ENCODE assay signal across 24 mouse cellular contexts in genomic region chr1:179612418-179612817, GRCm38 (mm10). TPM values are rescaled to one million over a fixed set of nuclear protein-coding genes. Genes with fewer than 3 reads are reported as not detected.
DNase-seq lines count a peak whose midpoint lies in the region; ATAC-seq and TF ChIP-seq lines count a peak whose summit lies in the region.
"Had no signal": no experiment of that assay in that cellular context is flagged by ENCODE, and none has a peak within 500 bp of the region (broad histone marks: within the 10 kb centered on the region; RNA-seq: fewer than 3 reads in every experiment).

No protein-coding gene starts in this region.

- no peaks in the 10 kb centered on the region for H3K9me3 ChIP-seq in forebrain, embryonic 15.5 days
- H3K9me3 ChIP-seq in forebrain, embryonic 14.5 days (replicated peaks; ENCODE audit: control insufficient read depth, low read length): no peaks in the 10 kb centered on the region
- H3K9me3 ChIP-seq in neural tube, embryonic 13.5 days: no peaks in the 10 kb centered on the region
- no peaks in the 10 kb centered on the region for H3K9me3 ChIP-seq in intestine, embryonic 15.5 days
- H3K9me3 ChIP-seq: embryonic facial prominence, embryonic 10.5 days; embryonic facial prominence, embryonic 12.5 days; forebrain, embryonic 13.5 days; G1E had no signal

- peaks cover 11% of the 10 kb centered on the region; the same call in 1 of the 2 replicates for H3K36me3 ChIP-seq in forebrain, embryonic 15.5 days
- peaks cover 17% of the 10 kb centered on the region for H3K36me3 ChIP-seq in forebrain, embryonic 14.5 days (ENCODE audit: control insufficient read depth, insufficient read depth, low read length)
- H3K36me3 ChIP-seq in neural tube, embryonic 13.5 days: peaks cover 26% of the 10 kb centered on the region
- H3K36me3 ChIP-seq in intestine, embryonic 15.5 days: peaks cover 5% of the 10 kb centered on the region; the same call in 1 of the 2 replicates

- no peaks in the 10 kb centered on the region for H3K27me3 ChIP-seq in forebrain, embryonic 15.5 days
- H3K27me3 ChIP-seq in forebrain, embryonic 14.5 days (replicated peaks; ENCODE audit: control insufficient read depth, insufficient read depth, low read length): no peaks in the 10 kb centered on the region
- H3K27me3 ChIP-seq in neural tube, embryonic 13.5 days: no peaks in the 10 kb centered on the region
- no peaks in the 10 kb centered on the region for H3K27me3 ChIP-seq in intestine, embryonic 15.5 days (replicated peaks)
- H3K27me3 ChIP-seq: CH12.LX; embryonic facial prominence, embryonic 12.5 days; forebrain, embryonic 13.5 days; Patski had no signal

- no peak for DNase-seq in forebrain, embryonic 14.5 days (ENCODE audit: low spot score)
- no peak for DNase-seq in layer of hippocampus, adult 2 months (ENCODE audit: low spot score in 2 of 2)
- DNase-seq in layer of hippocampus, adult 9-11 months: no peak
- DNase-seq in neural tube, embryonic 10.5 days (ENCODE audit: extremely low spot score, low spot score): no peak
- DNase-seq: adrenal gland, adult 8-10 months; adrenal gland, postnatal 14 days; adrenal gland, postnatal 36 days; B cell, adult 2 months; cerebellum, adult 11-12 months; cerebellum, adult 2 months; cerebellum, adult 9-10 months; cerebellum, postnatal 10 days; cerebellum, postnatal 25 days had no signal

- peak overlapping the region; percentile 72 for H3K27ac ChIP-seq in forebrain, embryonic 15.5 days (replicated peaks)
- no peak overlapping the region; the same call in 1 of the 2 replicates for H3K27ac ChIP-seq in forebrain, embryonic 14.5 days (ENCODE audit: low read depth, low read length)
- 0 out of 2 replicates have a peak overlapping the region, but pooled peaks have one; percentile 7 for H3K27ac ChIP-seq in layer of hippocampus, adult 2 months
- peak overlapping the region; percentile 7; the same call in 1 of the 2 replicates for H3K27ac ChIP-seq in neural tube, embryonic 13.5 days (replicated peaks)
- H3K27ac ChIP-seq in intestine, embryonic 15.5 days: no peak overlapping the region
- H3K27ac ChIP-seq: embryonic facial prominence, embryonic 10.5 days; embryonic facial prominence, embryonic 12.5 days; forebrain, embryonic 13.5 days had no signal

- 88% methylated on average over 6 of the region's 6 CpGs for WGBS in forebrain, embryonic 15.5 days
- WGBS in forebrain, embryonic 14.5 days: 90% methylated on average over 6 of the region's 6 CpGs
- 70% methylated on average over 6 of the region's 6 CpGs for WGBS in neural tube, embryonic 13.5 days
- WGBS in intestine, embryonic 15.5 days: 86% methylated on average over 6 of the region's 6 CpGs

- ATAC-seq in forebrain, embryonic 15.5 days (replicated peaks): no peak
- ATAC-seq in forebrain, embryonic 14.5 days: no peak
- ATAC-seq in neural tube, embryonic 13.5 days (ENCODE audit: low read depth): no peak
- no peak for ATAC-seq in intestine, embryonic 15.5 days
- ATAC-seq: activated CD4-positive, CD25-positive, alpha-beta regulatory T cell, adult 4 months; CD4-positive, CD25-positive, alpha-beta regulatory T cell, adult 4 months; forebrain, embryonic 13.5 days; Patski had no signal

- peaks cover 10% of the 10 kb centered on the region for H3K4me1 ChIP-seq in forebrain, embryonic 15.5 days
- H3K4me1 ChIP-seq in forebrain, embryonic 14.5 days (ENCODE audit: control insufficient read depth, insufficient read depth, low read length): no peaks in the 10 kb centered on the region
- peaks cover 21% of the 10 kb centered on the region for H3K4me1 ChIP-seq in neural tube, embryonic 13.5 days (replicated peaks)
- H3K4me1 ChIP-seq in intestine, embryonic 15.5 days (replicated peaks): no peaks in the 10 kb centered on the region
- H3K4me1 ChIP-seq: embryonic facial prominence, embryonic 12.5 days had no signal

- no peak overlapping the region for H3K4me2 ChIP-seq in forebrain, embryonic 15.5 days (replicated peaks)
- no peak overlapping the region for H3K4me2 ChIP-seq in forebrain, embryonic 14.5 days (ENCODE audit: low read length)
- no peak overlapping the region for H3K4me2 ChIP-seq in neural tube, embryonic 13.5 days
- H3K4me2 ChIP-seq in intestine, embryonic 15.5 days (replicated peaks): no peak overlapping the region
- H3K4me2 ChIP-seq: embryonic facial prominence, embryonic 12.5 days; forebrain, embryonic 13.5 days had no signal

- H3K4me3 ChIP-seq in forebrain, embryonic 15.5 days: no peak overlapping the region
- H3K4me3 ChIP-seq in forebrain, embryonic 14.5 days (ENCODE audit: low read depth, low read length): no peak overlapping the region
- no peak overlapping the region for H3K4me3 ChIP-seq in layer of hippocampus, adult 2 months
- no peak overlapping the region for H3K4me3 ChIP-seq in neural tube, embryonic 13.5 days
- no peak overlapping the region for H3K4me3 ChIP-seq in intestine, embryonic 15.5 days (replicated peaks)
- H3K4me3 ChIP-seq: embryonic facial prominence, embryonic 10.5 days; embryonic facial prominence, embryonic 12.5 days; forebrain, embryonic 13.5 days had no signal

- H3K9ac ChIP-seq in forebrain, embryonic 15.5 days (replicated peaks): no peak overlapping the region
- no peak overlapping the region for H3K9ac ChIP-seq in forebrain, embryonic 14.5 days (ENCODE audit: low read length)
- no peak overlapping the region for H3K9ac ChIP-seq in neural tube, embryonic 13.5 days
- no peak overlapping the region for H3K9ac ChIP-seq in intestine, embryonic 15.5 days
- H3K9ac ChIP-seq: embryonic facial prominence, embryonic 12.5 days; forebrain, embryonic 13.5 days had no signal

- no peak for TF ChIP-seq CTCF in layer of hippocampus, adult 2 months (conservative IDR thresholded peaks at IDR 0.05)

RNA-seq across cellular contexts. Expression of gene Sccpdh, which starts 55.6 kb away (rescaled TPM):
- 101 and 116 TPM in 2 replicates for polyA plus RNA-seq in forebrain, embryonic 15.5 days (2015; fragmentation: Nextera tagmentation; extraction: Ambion mirVana)
- polyA plus RNA-seq in forebrain, embryonic 14.5 days (2014; fragmentation: Nextera tagmentation; extraction: Ambion mirVana): 114 and 125 TPM in 2 replicates
- 10 to 100 TPM; 54.6 to 56.1 TPM for total RNA-seq in layer of hippocampus, adult 2 months (2021)
- 156 and 157 TPM in 2 replicates for polyA plus RNA-seq in neural tube, embryonic 13.5 days (2015; fragmentation: Nextera tagmentation; extraction: Ambion mirVana)
- 45.1 and 51.8 TPM in 2 replicates for polyA plus RNA-seq in intestine, embryonic 15.5 days (2015; fragmentation: Nextera tagmentation; extraction: Ambion mirVana)

Comparison
In these comparisons a context has a peak if more than half of its experiments do, and no peak if none do; other contexts are left out.
1. H3K27ac ChIP-seq: peak in forebrain, embryonic 15.5 days (single experiment), layer of hippocampus, adult 2 months (single experiment) and neural tube, embryonic 13.5 days (single experiment); none in forebrain, embryonic 14.5 days (single experiment) and intestine, embryonic 15.5 days (single experiment).